ENCODE assay signal across 16 mouse cellular contexts in the genomic region with DNA sequence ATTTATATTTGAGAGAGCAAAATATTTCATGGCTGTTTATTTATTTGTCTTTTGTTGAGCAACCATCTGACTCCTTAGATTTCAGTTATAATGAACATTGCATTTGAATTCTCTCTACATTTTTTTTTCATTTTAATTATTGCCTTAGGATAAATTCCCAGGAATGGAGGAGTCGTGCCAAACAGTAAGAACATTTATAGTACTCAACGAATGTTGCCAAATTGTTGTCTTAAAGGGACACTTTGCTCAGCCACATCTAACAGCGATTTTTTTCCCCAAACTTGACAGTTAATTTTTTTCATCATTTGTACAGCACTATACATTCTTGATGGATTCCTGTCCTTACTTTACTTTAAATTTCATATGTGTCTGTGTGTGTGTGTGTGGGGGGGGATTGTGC. TPM values are rescaled to one million over a fixed set of nuclear protein-coding genes. Genes with fewer than 3 reads are reported as not detected.
"Had no signal": no experiment of that assay in that cellular context is flagged by ENCODE, and none has a peak within 500 bp of the region (broad histone marks: within the 10 kb centered on the region; RNA-seq: fewer than 3 reads in every experiment).

No protein-coding gene starts in this region.

- H3K4me3 ChIP-seq: midbrain, embryonic 10.5 days; midbrain, embryonic 13.5 days; myocyte; neural tube, embryonic 13.5 days; neural tube, embryonic 15.5 days; stomach, embryonic 15.5 days had no signal

- H3K9ac ChIP-seq: lung, embryonic 14.5 days; midbrain, embryonic 13.5 days; neural tube, embryonic 13.5 days; neural tube, embryonic 15.5 days; stomach, embryonic 15.5 days had no signal

- H3K9me3 ChIP-seq: midbrain, embryonic 10.5 days; midbrain, embryonic 13.5 days; neural tube, embryonic 13.5 days; neural tube, embryonic 15.5 days; stomach, embryonic 15.5 days had no signal

- ATAC-seq: midbrain, embryonic 13.5 days; midbrain, embryonic 16.5 days had no signal

- H3K27ac ChIP-seq: midbrain, embryonic 10.5 days; midbrain, embryonic 13.5 days; neural tube, embryonic 13.5 days; neural tube, embryonic 15.5 days; stomach, embryonic 15.5 days had no signal

- H3K4me2 ChIP-seq: lung, embryonic 14.5 days; midbrain, embryonic 13.5 days; neural tube, embryonic 13.5 days; neural tube, embryonic 15.5 days; stomach, embryonic 15.5 days had no signal

- H3K27me3 ChIP-seq: midbrain, embryonic 13.5 days; neural tube, embryonic 13.5 days; neural tube, embryonic 15.5 days; stomach, embryonic 15.5 days had no signal

- H3K36me3 ChIP-seq: midbrain, embryonic 10.5 days; midbrain, embryonic 13.5 days; neural tube, embryonic 13.5 days; neural tube, embryonic 15.5 days; stomach, embryonic 15.5 days had no signal

- DNase-seq: lung, adult 18-20 months; lung, embryonic 14.5 days; lung, postnatal 10 days; lung, postnatal 4 days; right cerebral cortex, postnatal 14 days; thymus, adult 2 months; thymus, postnatal 25 days; thymus, postnatal 4 days had no signal

- H3K4me1 ChIP-seq: midbrain, embryonic 10.5 days; neural tube, embryonic 13.5 days; neural tube, embryonic 15.5 days; stomach, embryonic 15.5 days had no signal

RNA-seq across cellular contexts. Expression of gene Grb14, which starts 47.4 kb away (rescaled TPM):
- total RNA-seq: megakaryocyte-erythroid progenitor cell, adult 5-6 weeks had no signal
